Mouse (Mus musculus) ovary, postnatal 14 days (tissue): Measurements from ENCODE around the gene Nudt21.

Source experiments
- DNase-seq: peaks from one replicate; pipeline ENCODE4 v3.0.0; 2022; ENCODE audit warnings: low spot score

Gene Nudt21

GRCm38 (mm10) chr8:93998961-93999360 is 37.9 kb downstream of the Nudt21 start:
- DNase-seq, result no peak

GRCm38 (mm10) chr8:93989739-93990138 is 47.1 kb downstream of the Nudt21 start:
- no peak for DNase-seq

GRCm38 (mm10) chr8:93984731-93985130 is 52.1 kb downstream of the Nudt21 start:
- DNase-seq, result no peak

GRCm38 (mm10) chr8:93983827-93984226 is 53.0 kb downstream of the Nudt21 start:
- no peak for DNase-seq

GRCm38 (mm10) chr8:93981679-93982215 is 55.1 kb downstream of the Nudt21 start:
- DNase-seq, result no peak

GRCm38 (mm10) chr8:93980141-93980540 is 56.7 kb downstream of the Nudt21 start:
- no peak for DNase-seq

- DNase-seq, result no peak
Observed at GRCm38 (mm10) chr8:93976446-93977211, 60.2 kb downstream of the Nudt21 start.

- DNase-seq, result no peak
Observed at GRCm38 (mm10) chr8:93975358-93975757, 61.5 kb downstream of the Nudt21 start.

GRCm38 (mm10) chr8:93974602-93975186 is 62.1 kb downstream of the Nudt21 start:
- no peak for DNase-seq

GRCm38 (mm10) chr8:93973831-93974375 is 62.9 kb downstream of the Nudt21 start:
- DNase-seq, result no peak

- no peak for DNase-seq
Observed at GRCm38 (mm10) chr8:93972971-93973734, 63.7 kb downstream of the Nudt21 start.

- no peak for DNase-seq
Observed at GRCm38 (mm10) chr8:93972211-93972610, 64.6 kb downstream of the Nudt21 start.

GRCm38 (mm10) chr8:93971451-93971850 is 65.4 kb downstream of the Nudt21 start:
- no peak for DNase-seq

- DNase-seq, result no peak
Observed at GRCm38 (mm10) chr8:93969626-93970340, 67.0 kb downstream of the Nudt21 start.

GRCm38 (mm10) chr8:93968293-93968692 is 68.5 kb downstream of the Nudt21 start:
- no peak for DNase-seq
